Mouse (Mus musculus): ENCODE measurements around the gene Nrp1.

Nrp1 gene

GRCm38 (mm10) chr8:128358406-128358755 lies at the start of gene Nrp1:
Nrp1 (plus strand) TSS chr8:128358604.
- no peak for DNase-seq (ENCODE audit: low read depth, low spot score)

GRCm38 (mm10) chr8:128320797-128321196 lies 37.6 kb upstream of the Nrp1 start:
- DNase-seq (ENCODE audit: low read depth, low spot score): no peak

- no peak for DNase-seq (ENCODE audit: low read depth, low spot score)
Observed at GRCm38 (mm10) chr8:128327281-128327680, 31.1 kb upstream of the Nrp1 start.

- DNase-seq (ENCODE audit: low read depth, low spot score): peak; percentile 10
Observed at GRCm38 (mm10) chr8:128327922-128328321, 30.5 kb upstream of the Nrp1 start.

- DNase-seq (ENCODE audit: low read depth, low spot score): no peak
Observed at GRCm38 (mm10) chr8:128329502-128329901, 28.9 kb upstream of the Nrp1 start.

GRCm38 (mm10) chr8:128335976-128336375 lies 22.4 kb upstream of the Nrp1 start:
- peak; percentile 58 for DNase-seq (ENCODE audit: low read depth, low spot score)

GRCm38 (mm10) chr8:128338951-128339350 lies 19.5 kb upstream of the Nrp1 start:
- no peak for DNase-seq (ENCODE audit: low read depth, low spot score)

GRCm38 (mm10) chr8:128339521-128339920 lies 18.9 kb upstream of the Nrp1 start:
- DNase-seq (ENCODE audit: low read depth, low spot score): no peak

GRCm38 (mm10) chr8:128350405-128350804 lies 8.0 kb upstream of the Nrp1 start:
- DNase-seq (ENCODE audit: low read depth, low spot score): no peak

- DNase-seq (ENCODE audit: low read depth, low spot score): no peak
Observed at GRCm38 (mm10) chr8:128351211-128351610, 7.2 kb upstream of the Nrp1 start.

- no peak for DNase-seq (ENCODE audit: low read depth, low spot score)
Observed at GRCm38 (mm10) chr8:128352821-128353220, 5.6 kb upstream of the Nrp1 start.

GRCm38 (mm10) chr8:128353999-128354398 lies 4.4 kb upstream of the Nrp1 start:
- DNase-seq (ENCODE audit: low read depth, low spot score): no peak

GRCm38 (mm10) chr8:128355091-128355490 lies 3.3 kb upstream of the Nrp1 start:
- no peak for DNase-seq (ENCODE audit: low read depth, low spot score)

- no peak for DNase-seq (ENCODE audit: low read depth, low spot score)
Observed at GRCm38 (mm10) chr8:128356170-128356569, 2.2 kb upstream of the Nrp1 start.

GRCm38 (mm10) chr8:128356796-128357539 lies 1.4 kb upstream of the Nrp1 start:
- DNase-seq (ENCODE audit: low read depth, low spot score): no peak

GRCm38 (mm10) chr8:128357540-128358405 lies 631 bp upstream of the Nrp1 start:
- DNase-seq (ENCODE audit: low read depth, low spot score): peak; percentile 64

- peak; percentile 52 for DNase-seq (ENCODE audit: low read depth, low spot score)
Observed at GRCm38 (mm10) chr8:128358756-128359520, 534 bp downstream of the Nrp1 start.

- DNase-seq (ENCODE audit: low read depth, low spot score): no peak
Observed at GRCm38 (mm10) chr8:128359521-128360318, 1.3 kb downstream of the Nrp1 start.

GRCm38 (mm10) chr8:128361343-128361870 lies 3.0 kb downstream of the Nrp1 start:
- no peak for DNase-seq (ENCODE audit: low read depth, low spot score)

- peak; percentile 67 for DNase-seq (ENCODE audit: low read depth, low spot score)
Observed at GRCm38 (mm10) chr8:128362940-128363595, 4.7 kb downstream of the Nrp1 start.
